Mouse (Mus musculus) heart, postnatal 36 days (tissue): ENCODE data around the gene Cyp11a1. TPM values are rescaled to one million over a fixed set of nuclear protein-coding genes. Genes with fewer than 3 reads are reported as not detected.
A peak's percentile ranks its signal among the peaks of the same experiment; 100 is the strongest.

Source experiments
- DNase-seq, 2 experiments: peaks; one replicate each; pipeline ENCODE4 v3.0.0; 2021 to 2022
- intact Hi-C: fragments of 180-260 bp; cut with DNase I; formaldehyde crosslinking; loops from one replicate; pipeline ENCODE4 v1.15.1; 2025
- total RNA-seq, 2 experiments: library from RNA; stranded (reverse); gene quantifications; 2 replicates each; pipeline ENCODE4 v1.2.3; 2021

The Cyp11a1 gene
- under 1 TPM; 0.16 to 0.22 TPM for total RNA-seq

- intact Hi-C loops, result no loop called here
- no peak for DNase-seq
These were observed at the start of gene Cyp11a1 for GRCm38 (mm10) chr9:58005753-58006461. Gene Cyp11a1, plus strand, starts transcription at chr9:58006411.

- intact Hi-C loops, result no loop called here
- no peak for DNase-seq
These were observed 49.4 kb upstream of the Cyp11a1 start for GRCm38 (mm10) chr9:57956838-57957236.

GRCm38 (mm10) chr9:57958615-57959014 is 47.6 kb upstream of the Cyp11a1 start:
- intact Hi-C loops, result no loop called here
- peak in 1 of 2 experiments; percentile 11 for DNase-seq

GRCm38 (mm10) chr9:57959399-57959798 is 46.8 kb upstream of the Cyp11a1 start:
- DNase-seq, result no peak
- intact Hi-C loops, result no loop called here

GRCm38 (mm10) chr9:57959886-57960866 is 46.0 kb upstream of the Cyp11a1 start:
- intact Hi-C loops, result no loop called here
- no peak for DNase-seq

- intact Hi-C loops, result no loop called here
- peak in 1 of 2 experiments; percentile 18 for DNase-seq
These were observed 45.0 kb upstream of the Cyp11a1 start for GRCm38 (mm10) chr9:57961226-57961625.

GRCm38 (mm10) chr9:57961863-57962778 is 44.1 kb upstream of the Cyp11a1 start:
- DNase-seq, result peak in 1 of 2 experiments; percentile 25
- intact Hi-C loops, result no loop called here

- intact Hi-C loops, result no loop called here
- no peak for DNase-seq
These were observed 42.8 kb upstream of the Cyp11a1 start for GRCm38 (mm10) chr9:57963249-57963997.

GRCm38 (mm10) chr9:57963998-57964395 is 42.2 kb upstream of the Cyp11a1 start:
- no peak for DNase-seq
- intact Hi-C loops, result no loop called here

GRCm38 (mm10) chr9:57964528-57965250 is 41.5 kb upstream of the Cyp11a1 start:
- DNase-seq, result peak in 1 of 2 experiments; percentile 18
- intact Hi-C loops, result no loop called here

GRCm38 (mm10) chr9:57965281-57966185 is 40.7 kb upstream of the Cyp11a1 start:
- DNase-seq, result peak in 1 of 2 experiments; percentile 26
- intact Hi-C loops, result loop anchor here (2.0 kb wide), 1 partner anchor 15 kb away; no protein-coding TSS in a partner anchor

- intact Hi-C loops, result loop anchor here (2.0 kb wide), 1 partner anchor 17 kb away; no protein-coding TSS in a partner anchor
These were observed 38.8 kb upstream of the Cyp11a1 start for GRCm38 (mm10) chr9:57967237-57967960.

GRCm38 (mm10) chr9:57968166-57968771 is 37.9 kb upstream of the Cyp11a1 start:
- intact Hi-C loops, result no loop called here
- peak in 1 of 2 experiments; percentile 22 for DNase-seq

More at GRCm38 (mm10) chr9:57967237-57967960, 38.8 kb upstream of the Cyp11a1 start:
- DNase-seq, result peak; percentile 72 to 80

- DNase-seq, result no peak
- intact Hi-C loops, result no loop called here
These were observed 37.2 kb upstream of the Cyp11a1 start for GRCm38 (mm10) chr9:57968783-57969542.

GRCm38 (mm10) chr9:57969736-57970495 is 36.3 kb upstream of the Cyp11a1 start:
- intact Hi-C loops, result loop anchor here (1.0 kb wide), 1 partner anchor 30 kb away; the partner anchor contains the start of gene Sema7a

More at GRCm38 (mm10) chr9:57969736-57970495, 36.3 kb upstream of the Cyp11a1 start:
- DNase-seq, result peak; percentile 40 to 54
